Mouse (Mus musculus) skeletal muscle tissue, adult 2 months (tissue): Measurements from ENCODE around the gene Prr12.
"Not testable (repeated sequence)": the region's sequence is repeated elsewhere in the genome, so short reads cannot be mapped to it uniquely, and the experiment has no call there.

Experiments used
- DNase-seq: peaks from one replicate; pipeline ENCODE4 v3.0.0-alpha.2; 2012; ENCODE audit warnings: low read depth, low spot score

Prr12 gene

GRCm38 (mm10) chr7:45052862-45053116 lies at the start of gene Prr12:
Gene Prr12 (minus strand): TSS chr7:45052881.
- no peak for DNase-seq

- DNase-seq = no peak
Measured at GRCm38 (mm10) chr7:45102441-45102840, 49.8 kb upstream of the Prr12 start.

- no peak for DNase-seq
Measured at GRCm38 (mm10) chr7:45100046-45100445, 47.4 kb upstream of the Prr12 start.

GRCm38 (mm10) chr7:45098541-45099240 lies 46.0 kb upstream of the Prr12 start:
- DNase-seq = no peak

- DNase-seq = no peak
Measured at GRCm38 (mm10) chr7:45097479-45097878, 44.8 kb upstream of the Prr12 start.

- not testable (repeated sequence) for DNase-seq
Measured at GRCm38 (mm10) chr7:45095965-45096364, 43.3 kb upstream of the Prr12 start.

- DNase-seq = no peak
Measured at GRCm38 (mm10) chr7:45095367-45095766, 42.7 kb upstream of the Prr12 start.

- DNase-seq = no peak
Measured at GRCm38 (mm10) chr7:45094121-45094520, 41.4 kb upstream of the Prr12 start.

- no peak for DNase-seq
Measured at GRCm38 (mm10) chr7:45093516-45093905, 40.8 kb upstream of the Prr12 start.

GRCm38 (mm10) chr7:45092828-45093515 lies 40.3 kb upstream of the Prr12 start:
- DNase-seq = no peak

GRCm38 (mm10) chr7:45092048-45092447 lies 39.4 kb upstream of the Prr12 start, which contains the start of gene Rcn3:
Gene Rcn3 (minus strand): TSS chr7:45092221.
- DNase-seq = peak; percentile 88

GRCm38 (mm10) chr7:45091001-45091990 lies 38.6 kb upstream of the Prr12 start:
- no peak for DNase-seq

- no peak for DNase-seq
Measured at GRCm38 (mm10) chr7:45090251-45090977, 37.7 kb upstream of the Prr12 start.

GRCm38 (mm10) chr7:45088597-45088996 lies 35.9 kb upstream of the Prr12 start:
- no peak for DNase-seq

- no peak for DNase-seq
Measured at GRCm38 (mm10) chr7:45086084-45086483, 33.4 kb upstream of the Prr12 start.

GRCm38 (mm10) chr7:45083300-45083890 lies 30.7 kb upstream of the Prr12 start:
- DNase-seq = no peak

GRCm38 (mm10) chr7:45082401-45083299 lies 30.0 kb upstream of the Prr12 start:
- DNase-seq = no peak

GRCm38 (mm10) chr7:45081016-45081415 lies 28.3 kb upstream of the Prr12 start:
- DNase-seq = no peak

GRCm38 (mm10) chr7:45079856-45080255 lies 27.2 kb upstream of the Prr12 start:
- DNase-seq = peak; percentile 86

GRCm38 (mm10) chr7:45078513-45078912 lies 25.8 kb upstream of the Prr12 start:
- DNase-seq = peak; percentile 72
